Mouse (Mus musculus): ENCODE measurements around the gene Snx29. TPM values are rescaled to one million over a fixed set of nuclear protein-coding genes. Genes with fewer than 3 reads are reported as not detected.
A peak's percentile ranks its signal among the peaks of the same experiment; 100 is the strongest.
"Not testable (repeated sequence)": the region's sequence is repeated elsewhere in the genome, so short reads cannot be mapped to it uniquely, and the experiment has no call there.

Gene Snx29
- total and polyA plus RNA-seq, 2 experiments from 2014 or later: 8.2 to 18.7 TPM

GRCm38 (mm10) chr16:11570072-11570471 is 247.4 kb downstream of the Snx29 start:
- Histone ChIP-seq H3K27ac (no peak overlapping the region), H3K36me3 (ENCODE audit: insufficient read depth, low read length) (no peaks in the 10 kb centered on the region), H3K4me3 (ENCODE audit: low read length) (no peak overlapping the region), H3K9ac (replicated peaks; ENCODE audit: low read length) (no peak overlapping the region), H3K27me3 (ENCODE audit: insufficient read depth, low read length) (no peaks in the 10 kb centered on the region), H3K4me2 (ENCODE audit: low read depth, low read length) (no peak overlapping the region), H3K4me1 (ENCODE audit: insufficient read depth, low read length) (no peaks in the 10 kb centered on the region), H3K9me3 (ENCODE audit: low read length) (no peaks in the 10 kb centered on the region)
- ATAC-seq (no peak), DNase-seq (ENCODE audit: low spot score) (no peak)
- TF ChIP-seq CTCF (IDR thresholded peaks at IDR 0.05; ENCODE audit: low read depth): no peak
- 73% methylated on average over 2 of the region's 2 CpGs for WGBS

- H3K9ac ChIP-seq (replicated peaks; ENCODE audit: low read length): no peak overlapping the region
- H3K36me3 ChIP-seq (ENCODE audit: insufficient read depth, low read length): no peaks in the 10 kb centered on the region
- no peaks in the 10 kb centered on the region for H3K4me1 ChIP-seq (ENCODE audit: insufficient read depth, low read length)
- H3K4me3 ChIP-seq (ENCODE audit: low read length): no peak overlapping the region
- no peaks in the 10 kb centered on the region for H3K27me3 ChIP-seq (ENCODE audit: insufficient read depth, low read length)
- DNase-seq (ENCODE audit: low spot score): no peak
- H3K9me3 ChIP-seq (ENCODE audit: low read length): no peaks in the 10 kb centered on the region
- no peak for TF ChIP-seq CTCF (IDR thresholded peaks at IDR 0.05; ENCODE audit: low read depth)
- no peak overlapping the region for H3K27ac ChIP-seq
- ATAC-seq: no peak
- H3K4me2 ChIP-seq (ENCODE audit: low read depth, low read length): no peak overlapping the region
- WGBS: 78% methylated on average over 3 of the region's 3 CpGs
These were observed 251.8 kb downstream of the Snx29 start for GRCm38 (mm10) chr16:11574517-11574916.

DNA sequence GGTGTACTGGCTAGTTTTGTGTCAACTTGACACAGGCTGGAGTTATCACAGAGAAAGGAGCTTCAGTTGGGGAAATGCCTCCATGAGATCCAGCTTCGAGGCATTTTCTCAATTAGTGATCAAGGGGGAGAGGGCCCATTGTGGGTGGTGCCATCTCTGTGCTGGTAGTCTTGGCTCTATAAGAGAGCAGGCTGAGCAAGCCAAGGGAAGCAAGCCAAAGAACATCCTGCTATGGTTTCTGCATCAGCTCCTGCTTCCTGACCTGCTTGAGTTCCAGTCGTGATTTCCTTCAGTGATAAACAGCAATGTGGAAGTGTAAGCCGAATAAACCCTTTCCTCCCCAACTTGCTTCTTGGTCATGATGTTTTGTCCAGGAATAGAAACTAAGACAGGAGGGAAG is 253.0 kb downstream of the Snx29 start:
- H3K27me3 ChIP-seq (ENCODE audit: insufficient read depth, low read length); H3K27ac ChIP-seq; H3K9me3 ChIP-seq (ENCODE audit: low read length); H3K36me3 ChIP-seq (ENCODE audit: insufficient read depth, low read length); H3K4me1 ChIP-seq (ENCODE audit: insufficient read depth, low read length); DNase-seq (ENCODE audit: low spot score); H3K9ac ChIP-seq (replicated peaks; ENCODE audit: low read length); H3K4me2 ChIP-seq (ENCODE audit: low read depth, low read length); ATAC-seq; H3K4me3 ChIP-seq (ENCODE audit: low read length): not testable (repeated sequence)
- WGBS: 47% methylated on average over 3 of the region's 3 CpGs

GRCm38 (mm10) chr16:11577541-11578255 is 255.0 kb downstream of the Snx29 start:
- Histone ChIP-seq H3K4me3 (ENCODE audit: low read length) (no peak overlapping the region), H3K9me3 (ENCODE audit: low read length) (no peaks in the 10 kb centered on the region), H3K36me3 (ENCODE audit: insufficient read depth, low read length) (no peaks in the 10 kb centered on the region), H3K9ac (replicated peaks; ENCODE audit: low read length) (no peak overlapping the region), H3K27me3 (ENCODE audit: insufficient read depth, low read length) (no peaks in the 10 kb centered on the region), H3K4me1 (ENCODE audit: insufficient read depth, low read length) (0 out of 2 replicates have a peak, but pooled peaks cover 4% of the 10 kb centered on the region), H3K27ac (no peak overlapping the region), H3K4me2 (ENCODE audit: low read depth, low read length) (no peak overlapping the region)
- WGBS: 84% methylated on average over 3 of the region's 3 CpGs
- no peak for ATAC-seq
- TF ChIP-seq CTCF (IDR thresholded peaks at IDR 0.05; ENCODE audit: low read depth): no peak
- DNase-seq (ENCODE audit: low spot score): no peak

DNA sequence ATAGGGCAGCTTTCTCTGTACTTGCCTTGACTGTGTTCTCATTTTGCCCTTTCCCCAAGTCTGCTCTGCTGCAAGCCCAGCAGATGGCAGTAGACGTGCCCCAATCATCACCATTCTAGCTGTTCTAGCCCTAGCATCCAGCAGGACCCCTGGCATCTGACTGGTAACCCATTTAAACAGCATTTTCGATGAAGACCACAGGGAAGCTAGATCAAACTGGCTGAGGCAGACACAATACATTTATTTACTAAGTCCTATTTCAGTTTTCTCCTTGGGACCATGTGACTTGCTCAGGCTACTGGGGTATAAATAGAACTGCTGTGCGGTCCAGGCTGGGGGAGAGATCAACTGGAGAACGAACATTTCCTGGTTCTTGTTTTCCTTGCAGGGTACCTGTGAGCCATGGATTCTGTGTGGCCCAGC is 257.0 kb downstream of the Snx29 start:
- 41% methylated on average over 4 of the region's 4 CpGs for WGBS
- DNase-seq (ENCODE audit: low spot score) (peak; percentile 81), ATAC-seq (peak; percentile 85)
- H3K4me3 ChIP-seq (ENCODE audit: low read length): no peak overlapping the region
- H3K9ac ChIP-seq (replicated peaks; ENCODE audit: low read length): no peak overlapping the region
- H3K4me1 ChIP-seq (ENCODE audit: insufficient read depth, low read length): 0 out of 2 replicates have a peak, but pooled peaks cover 4% of the 10 kb centered on the region
- H3K27ac ChIP-seq: peak overlapping the region; percentile 45; the same call in 1 of the 2 replicates
- no peaks in the 10 kb centered on the region for H3K36me3 ChIP-seq (ENCODE audit: insufficient read depth, low read length)
- no peak overlapping the region for H3K4me2 ChIP-seq (ENCODE audit: low read depth, low read length)
- H3K27me3 ChIP-seq (ENCODE audit: insufficient read depth, low read length): no peaks in the 10 kb centered on the region
- H3K9me3 ChIP-seq (ENCODE audit: low read length): no peaks in the 10 kb centered on the region
- peak; percentile 90 for TF ChIP-seq CTCF (IDR thresholded peaks at IDR 0.05; ENCODE audit: low read depth)

- Histone ChIP-seq H3K9ac (replicated peaks; ENCODE audit: low read length) (no peak overlapping the region), H3K9me3 (ENCODE audit: low read length) (no peaks in the 10 kb centered on the region), H3K4me1 (ENCODE audit: insufficient read depth, low read length) (0 out of 2 replicates have a peak, but pooled peaks cover 4% of the 10 kb centered on the region), H3K27me3 (ENCODE audit: insufficient read depth, low read length) (no peaks in the 10 kb centered on the region), H3K27ac (no peak overlapping the region), H3K4me3 (ENCODE audit: low read length) (no peak overlapping the region), H3K36me3 (ENCODE audit: insufficient read depth, low read length) (no peaks in the 10 kb centered on the region), H3K4me2 (ENCODE audit: low read depth, low read length) (no peak overlapping the region)
- 90% methylated on average over 8 of the region's 8 CpGs for WGBS
- TF ChIP-seq CTCF (IDR thresholded peaks at IDR 0.05; ENCODE audit: low read depth): no peak
- DNase-seq (ENCODE audit: low spot score) (no peak), ATAC-seq (no peak)
These were observed 261.4 kb downstream of the Snx29 start for GRCm38 (mm10) chr16:11583941-11584639.

DNA sequence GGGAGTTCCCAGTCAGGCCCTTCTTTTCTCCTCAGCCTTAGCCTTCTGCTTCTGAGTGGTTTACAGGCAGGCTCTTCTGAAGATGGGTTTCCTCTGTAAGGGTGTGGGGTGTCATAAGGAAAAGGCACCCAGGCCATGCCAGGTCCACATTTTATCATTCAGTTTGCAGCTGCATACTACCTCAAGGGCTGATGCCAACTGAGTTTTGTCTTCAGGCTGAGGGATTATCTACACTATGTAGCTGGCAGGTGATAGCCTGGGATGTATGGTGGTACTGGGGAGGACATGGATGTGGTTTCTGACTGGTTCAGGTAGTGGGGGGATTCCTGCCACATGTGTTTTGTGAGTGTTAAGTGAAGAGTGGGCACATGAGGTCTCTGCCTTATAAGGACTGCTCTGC is 266.0 kb downstream of the Snx29 start:
- Histone ChIP-seq H3K36me3 (ENCODE audit: insufficient read depth, low read length) (no peaks in the 10 kb centered on the region), H3K27me3 (ENCODE audit: insufficient read depth, low read length) (no peaks in the 10 kb centered on the region), H3K4me1 (ENCODE audit: insufficient read depth, low read length) (no peaks in the 10 kb centered on the region), H3K9ac (replicated peaks; ENCODE audit: low read length) (no peak overlapping the region), H3K27ac (no peak overlapping the region), H3K4me3 (ENCODE audit: low read length) (no peak overlapping the region), H3K9me3 (ENCODE audit: low read length) (no peaks in the 10 kb centered on the region), H3K4me2 (ENCODE audit: low read depth, low read length) (no peak overlapping the region)
- TF ChIP-seq CTCF (IDR thresholded peaks at IDR 0.05; ENCODE audit: low read depth): no peak
- DNase-seq (ENCODE audit: low spot score) (no peak), ATAC-seq (no peak)
